Mouse (Mus musculus) R1 (cell line): Measurements from ENCODE around the gene Tmbim1.
A peak's percentile ranks its signal among the peaks of the same experiment; 100 is the strongest.

Experiments
- DNase-seq: peaks from one replicate; pipeline ENCODE4 v3.0.0-alpha.2; 2018; ENCODE audit warnings: low read depth, low spot score

The Tmbim1 gene

GRCm38 (mm10) chr1:74278538-74278937 is 26.9 kb downstream of the Tmbim1 start, which contains the start of gene Gpbar1:
Gpbar1 (plus strand) TSS chr1:74278550.
- no peak for DNase-seq

- DNase-seq = no peak
Observed at GRCm38 (mm10) chr1:74277883-74278537, 27.4 kb downstream of the Tmbim1 start.

GRCm38 (mm10) chr1:74277041-74277440 is 28.4 kb downstream of the Tmbim1 start:
- no peak for DNase-seq

GRCm38 (mm10) chr1:74275015-74275414 is 30.4 kb downstream of the Tmbim1 start:
- no peak for DNase-seq

- DNase-seq = no peak
Observed at GRCm38 (mm10) chr1:74271659-74272058, 33.8 kb downstream of the Tmbim1 start.

GRCm38 (mm10) chr1:74268750-74269149 is 36.7 kb downstream of the Tmbim1 start:
- DNase-seq = no peak

- no peak for DNase-seq
Observed at GRCm38 (mm10) chr1:74262510-74262909, 42.9 kb downstream of the Tmbim1 start.

GRCm38 (mm10) chr1:74256782-74257181 is 48.6 kb downstream of the Tmbim1 start:
- peak; percentile 88 for DNase-seq

- DNase-seq = no peak
Observed at GRCm38 (mm10) chr1:74255704-74256345, 49.6 kb downstream of the Tmbim1 start.

- DNase-seq = no peak
Observed at GRCm38 (mm10) chr1:74250096-74250495, 55.3 kb downstream of the Tmbim1 start.

GRCm38 (mm10) chr1:74249331-74249980 is 56.0 kb downstream of the Tmbim1 start:
- DNase-seq = no peak

GRCm38 (mm10) chr1:74248799-74249198 is 56.6 kb downstream of the Tmbim1 start:
- no peak for DNase-seq

- peak; percentile 51 for DNase-seq
Observed at GRCm38 (mm10) chr1:74245525-74245924, 59.9 kb downstream of the Tmbim1 start.

- DNase-seq = no peak
Observed at GRCm38 (mm10) chr1:74240832-74241231, 64.6 kb downstream of the Tmbim1 start.

- no peak for DNase-seq
Observed at GRCm38 (mm10) chr1:74240311-74240710, 65.1 kb downstream of the Tmbim1 start.

GRCm38 (mm10) chr1:74239618-74240017 is 65.8 kb downstream of the Tmbim1 start:
- DNase-seq = peak; percentile 25

GRCm38 (mm10) chr1:74239162-74239561 is 66.3 kb downstream of the Tmbim1 start:
- no peak for DNase-seq
